Mouse (Mus musculus) kidney, adult 8-10 months (tissue): ENCODE results near the gene Rfx8.
"Not testable (repeated sequence)": the region's sequence is repeated elsewhere in the genome, so short reads cannot be mapped to it uniquely, and the experiment has no call there.

ENCODE experiments used
- DNase-seq, 2 experiments: peaks; one replicate each; pipeline ENCODE4 v3.0.0; 2022

The Rfx8 gene

DNA sequence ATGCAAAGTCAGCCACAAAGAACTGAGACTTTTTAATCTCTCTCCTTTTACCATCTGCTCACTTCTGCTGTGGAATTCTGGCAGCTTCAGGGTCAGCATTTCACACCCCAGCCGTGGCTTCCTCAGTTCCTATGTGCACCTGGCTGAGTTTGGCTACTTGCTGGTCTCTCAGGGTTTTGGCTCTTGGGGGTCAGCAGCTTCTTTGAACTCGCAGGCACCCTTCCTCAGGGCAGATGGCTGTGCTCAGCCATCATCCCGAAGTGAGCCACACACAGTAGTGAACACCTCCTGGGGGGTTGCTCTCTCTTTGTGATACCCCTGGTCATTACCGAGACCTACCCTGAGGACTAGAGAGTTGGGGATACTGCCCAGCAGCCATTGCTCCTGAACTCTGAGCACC lies 29.7 kb downstream of the Rfx8 start:
- DNase-seq = no peak

DNA sequence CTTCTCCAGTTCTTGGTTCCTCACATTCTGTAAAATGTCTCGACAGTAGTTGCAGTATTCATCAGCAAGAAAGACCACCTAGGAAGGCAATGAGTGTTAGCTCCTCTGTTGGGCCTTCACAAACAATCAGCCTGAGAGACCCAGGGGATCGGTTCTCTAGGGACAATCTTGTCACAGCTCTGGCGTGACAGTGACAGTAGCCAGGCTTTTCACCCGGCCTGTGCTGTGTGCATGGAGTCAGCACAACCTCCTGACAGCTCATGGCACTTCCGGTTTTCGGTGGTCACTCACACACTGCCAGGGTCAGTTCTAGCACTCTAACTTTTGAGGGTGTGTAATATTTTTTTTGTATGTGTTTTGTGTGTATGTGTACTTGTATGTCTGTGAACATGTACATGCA lies 32.2 kb downstream of the Rfx8 start:
- DNase-seq = no peak

DNA sequence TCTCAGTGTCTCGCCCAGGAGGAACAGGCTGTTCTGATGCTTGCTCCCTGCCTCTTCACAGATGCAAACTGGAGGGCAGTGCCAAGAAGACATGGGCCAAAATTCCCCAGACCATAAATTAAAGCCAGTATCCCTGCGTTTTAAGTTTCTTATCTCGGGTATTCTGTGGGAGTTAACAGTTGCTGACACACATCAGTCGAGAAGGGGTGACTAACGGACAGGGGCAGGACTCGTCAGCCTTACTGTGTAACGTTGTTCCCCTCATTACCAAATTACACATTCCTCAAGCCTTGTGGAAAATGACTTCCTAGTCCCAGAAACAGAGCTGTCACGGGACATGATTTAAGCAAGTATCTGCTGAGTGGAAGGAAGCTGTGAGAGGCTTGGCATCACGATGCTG lies 33.5 kb downstream of the Rfx8 start:
- no peak for DNase-seq

DNA sequence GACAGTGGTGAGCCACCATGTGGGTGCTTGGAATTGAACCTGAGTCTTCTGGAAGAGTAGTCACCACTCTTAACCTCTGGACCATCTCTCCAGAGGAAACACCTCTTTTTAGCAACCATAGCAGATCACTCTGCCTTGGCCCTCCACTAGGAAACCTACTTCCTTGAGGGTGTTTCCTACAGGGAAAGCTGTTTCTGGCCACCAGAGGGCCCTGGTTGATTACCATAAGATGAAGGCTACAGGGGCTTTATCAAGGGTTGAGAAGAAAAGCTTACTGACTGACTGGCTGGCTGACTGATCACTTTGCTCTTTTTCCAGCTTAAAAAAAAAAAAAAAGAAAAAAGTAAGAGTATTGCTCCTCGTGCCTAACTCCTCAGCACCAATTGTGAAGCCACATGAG lies 35.0 kb downstream of the Rfx8 start:
- DNase-seq = peak; percentile 63 to 84

DNA sequence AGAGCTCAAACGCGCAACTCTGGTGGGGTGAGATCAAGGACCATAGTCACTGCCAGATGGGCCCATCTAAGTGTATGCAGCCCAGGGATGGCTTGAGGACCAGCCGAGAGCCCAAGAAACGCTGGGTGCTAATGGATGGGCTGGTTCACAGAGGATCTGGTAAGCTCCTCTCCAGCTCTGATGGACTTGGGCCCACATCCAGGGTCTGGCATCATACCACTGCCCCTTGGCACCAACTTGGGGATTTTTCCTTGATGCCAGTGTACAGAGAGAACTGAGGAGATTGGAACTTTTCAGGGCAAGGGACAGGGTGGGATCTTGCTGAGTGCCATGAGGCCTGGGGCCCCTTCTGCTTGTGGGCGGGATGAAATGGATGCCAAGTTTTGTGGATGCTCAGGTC lies 39.2 kb downstream of the Rfx8 start:
- no peak for DNase-seq

DNA sequence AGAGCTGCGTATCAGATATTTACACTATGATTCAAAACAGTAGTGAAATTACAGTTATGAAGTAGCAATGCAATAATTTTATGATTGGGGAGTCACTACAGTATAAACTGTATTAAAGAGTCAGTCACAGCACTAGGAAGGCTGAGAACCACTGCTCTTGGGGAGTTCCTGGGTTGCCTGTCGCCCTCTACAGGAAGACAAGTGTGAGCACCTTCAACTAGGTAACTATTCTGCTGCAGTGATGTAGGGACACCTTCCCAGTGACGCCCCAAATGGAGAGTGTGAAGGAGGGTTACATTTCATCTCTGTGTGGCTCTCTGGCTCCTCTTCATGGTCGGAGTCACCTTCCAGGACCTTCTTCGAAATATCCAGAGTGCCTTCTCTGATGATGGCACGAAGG lies 40.3 kb downstream of the Rfx8 start:
- no peak for DNase-seq

DNA sequence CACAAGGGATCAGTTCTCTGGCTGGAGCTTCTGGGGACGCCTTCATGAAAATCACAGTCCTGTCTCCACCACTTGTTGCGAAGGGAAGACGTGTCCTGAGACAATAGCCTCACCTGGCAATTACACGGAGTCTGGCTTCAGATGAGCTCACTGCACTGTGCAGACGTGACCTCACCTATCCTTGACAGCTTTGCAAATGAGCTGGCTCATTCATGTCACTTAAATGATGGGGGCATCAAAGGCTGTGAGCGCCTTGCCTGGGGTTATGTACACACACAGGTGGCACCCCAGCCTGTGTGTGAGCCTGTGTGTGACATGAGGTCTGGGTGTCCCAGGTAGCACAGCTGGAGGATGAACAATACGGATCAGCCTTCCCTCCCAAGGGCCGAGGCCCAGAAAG lies 41.9 kb downstream of the Rfx8 start:
- no peak for DNase-seq

DNA sequence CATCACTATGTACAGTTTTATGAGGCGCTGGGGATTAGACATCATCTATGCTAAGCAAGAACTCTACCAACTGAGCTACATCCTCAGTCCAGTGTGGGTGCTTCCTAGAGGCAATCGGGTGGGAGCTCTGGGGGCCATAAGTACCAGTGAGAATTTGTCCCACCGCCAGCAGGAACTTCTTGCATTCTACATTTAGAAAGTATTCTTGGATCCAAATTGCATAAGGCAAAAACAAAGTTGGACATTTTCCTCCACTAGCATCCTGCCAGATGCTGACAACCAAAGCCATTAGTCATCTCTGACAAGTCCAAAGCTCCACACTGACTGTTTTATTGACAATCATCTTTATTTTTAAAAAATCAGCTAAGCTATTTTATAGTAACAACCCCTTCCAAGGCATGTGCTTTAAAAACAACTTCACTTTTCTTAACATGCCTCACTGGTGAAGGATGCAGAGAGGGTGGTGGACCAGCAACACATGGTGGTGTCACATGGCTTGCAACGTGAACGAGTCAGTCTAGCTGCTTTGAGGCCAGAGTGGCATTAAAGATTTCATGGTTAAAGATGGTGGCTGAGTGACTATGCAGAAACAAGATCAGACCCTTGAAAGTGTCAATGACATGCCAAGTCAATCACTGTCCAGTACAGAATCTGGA lies 44.4 kb downstream of the Rfx8 start:
- no peak for DNase-seq

DNA sequence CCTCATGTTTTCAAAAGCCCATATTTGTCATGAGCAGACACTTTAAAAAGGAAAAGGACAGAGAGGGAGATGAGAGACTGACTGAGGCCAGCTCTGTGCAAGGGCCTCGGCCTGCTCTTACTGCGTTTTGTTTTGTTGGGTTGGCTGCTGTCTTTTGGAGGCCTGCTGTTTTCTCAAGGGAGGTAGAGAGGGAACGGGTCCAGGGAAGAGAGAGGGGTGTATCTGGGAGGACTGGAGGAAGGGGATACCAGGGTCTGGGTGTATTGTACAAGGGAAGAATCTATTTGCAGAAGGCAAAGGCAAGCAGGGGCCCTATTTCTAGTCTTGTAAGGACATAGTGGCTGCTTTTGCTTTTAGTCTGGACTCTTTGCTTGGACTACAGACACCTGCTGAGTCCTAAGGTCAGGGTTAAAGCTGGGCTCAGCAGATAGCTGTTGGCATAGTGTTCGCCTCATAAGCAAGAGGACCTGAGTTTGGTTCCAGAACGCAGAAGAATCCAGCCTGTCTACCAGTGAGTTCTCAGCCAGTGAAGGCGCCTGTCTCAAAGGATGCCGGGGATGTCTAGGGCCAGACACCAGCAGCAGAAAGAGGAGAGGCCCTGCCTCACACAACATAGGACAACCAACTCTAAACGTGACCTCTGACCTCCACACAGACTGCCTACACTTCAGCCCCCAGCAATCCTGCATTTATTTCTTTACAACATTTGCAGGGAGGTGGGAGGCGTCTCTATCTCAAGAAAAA lies 48.3 kb downstream of the Rfx8 start:
- no peak for DNase-seq

DNA sequence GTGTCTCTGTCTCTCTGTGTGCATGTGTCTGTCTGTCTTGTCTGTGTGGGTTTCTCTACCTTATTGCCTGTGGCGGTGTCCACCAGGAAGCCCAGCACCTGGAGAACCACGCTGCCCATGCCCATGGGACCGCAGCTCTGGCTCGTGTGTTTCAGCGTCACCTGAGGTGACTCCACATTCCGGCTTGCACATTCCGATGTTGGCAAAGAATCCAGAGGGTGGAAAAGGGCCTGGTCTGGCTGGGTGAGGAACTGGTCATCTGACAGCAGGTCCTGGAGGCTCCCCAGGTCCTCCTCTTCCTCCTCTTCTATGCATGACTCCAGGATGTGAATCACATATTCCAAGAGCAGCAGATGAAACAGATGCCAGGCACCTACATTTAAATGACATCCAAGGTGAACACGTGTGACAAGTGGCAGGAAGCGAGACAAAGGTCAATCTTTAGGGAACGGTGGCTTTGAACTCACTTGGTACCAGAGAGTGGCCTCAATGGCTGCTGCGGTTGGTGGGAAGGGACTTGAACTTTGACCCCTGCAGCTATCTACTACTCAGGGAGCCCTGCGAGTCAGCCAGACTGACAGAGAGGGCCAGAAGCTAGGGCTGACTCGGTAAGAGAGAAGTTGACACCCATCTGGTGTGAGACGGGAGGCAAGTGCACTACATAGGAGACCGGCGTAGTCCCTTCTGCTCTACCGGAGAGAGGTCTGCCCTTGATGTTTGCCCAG lies 50.4 kb downstream of the Rfx8 start:
- DNase-seq = no peak

DNA sequence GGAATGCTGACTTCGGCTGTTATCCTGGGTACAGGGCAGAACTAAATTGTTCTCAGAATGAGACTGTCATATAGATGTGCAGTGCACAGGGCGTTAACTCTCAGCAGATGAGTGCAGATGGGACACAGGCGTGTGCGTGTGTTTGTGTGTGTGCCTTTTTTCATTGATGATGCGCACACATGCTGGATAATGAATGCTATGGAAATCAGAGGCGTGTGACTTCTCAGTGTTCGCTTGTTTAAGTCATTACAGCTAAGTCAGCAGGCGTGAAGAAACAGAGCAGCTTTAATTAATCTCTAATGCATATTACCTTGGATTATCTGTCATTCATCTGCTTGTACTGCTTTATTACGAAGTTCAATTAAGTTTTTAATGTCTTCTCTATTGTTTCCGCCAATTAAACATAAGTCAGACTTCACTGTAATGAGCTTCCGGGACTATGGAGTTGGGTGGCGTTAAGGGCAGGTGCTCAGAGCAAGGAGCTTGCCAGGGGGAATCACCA lies 54.0 kb downstream of the Rfx8 start:
- DNase-seq = no peak

DNA sequence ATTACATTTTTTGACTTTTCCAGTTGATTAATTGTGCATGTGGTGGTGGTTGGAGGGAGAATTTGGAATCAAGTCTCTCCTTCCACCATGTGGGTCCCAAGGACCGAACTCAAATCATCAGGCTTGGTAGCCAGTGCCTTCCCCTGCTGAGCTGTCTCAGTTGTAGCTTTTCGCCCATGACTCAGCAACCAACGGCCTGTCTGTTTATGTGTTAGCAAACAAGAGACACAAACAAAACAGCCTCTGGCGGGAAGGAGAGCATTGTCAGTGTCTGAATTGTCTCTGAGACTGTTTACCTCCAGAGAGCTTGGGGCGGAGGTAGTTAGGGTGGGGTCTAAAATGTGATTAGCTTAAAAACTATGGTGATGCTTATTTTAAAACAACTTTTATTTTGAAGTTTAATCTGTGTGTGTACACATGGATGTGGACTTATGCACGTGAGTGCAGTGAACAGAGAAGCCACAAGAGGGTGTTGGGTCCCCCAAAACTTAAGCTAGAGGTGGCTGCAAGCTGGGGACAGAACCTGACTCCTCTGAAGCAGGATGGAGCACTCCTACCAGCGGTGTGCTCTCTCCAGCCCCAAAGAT lies 56.7 kb downstream of the Rfx8 start:
- DNase-seq = no peak

DNA sequence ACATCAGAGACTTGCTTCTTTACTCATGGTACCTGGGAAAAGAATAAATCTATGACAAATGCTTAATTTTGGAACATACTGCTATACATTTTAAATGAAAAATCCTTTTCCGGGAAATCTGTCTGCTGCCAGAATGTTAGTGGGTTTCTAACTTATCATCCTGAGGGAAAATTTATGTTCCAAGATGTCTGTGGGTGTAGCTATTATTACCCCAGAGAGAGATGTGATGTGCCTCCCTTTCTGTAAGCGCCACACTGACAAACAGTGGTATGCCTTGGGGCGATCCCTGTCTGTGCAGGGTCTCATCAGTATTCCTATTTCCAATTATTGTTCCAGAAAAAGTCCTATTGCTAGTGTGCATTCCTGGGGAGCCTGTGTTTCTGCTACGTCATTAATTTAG lies 57.7 kb downstream of the Rfx8 start:
- DNase-seq = no peak

DNA sequence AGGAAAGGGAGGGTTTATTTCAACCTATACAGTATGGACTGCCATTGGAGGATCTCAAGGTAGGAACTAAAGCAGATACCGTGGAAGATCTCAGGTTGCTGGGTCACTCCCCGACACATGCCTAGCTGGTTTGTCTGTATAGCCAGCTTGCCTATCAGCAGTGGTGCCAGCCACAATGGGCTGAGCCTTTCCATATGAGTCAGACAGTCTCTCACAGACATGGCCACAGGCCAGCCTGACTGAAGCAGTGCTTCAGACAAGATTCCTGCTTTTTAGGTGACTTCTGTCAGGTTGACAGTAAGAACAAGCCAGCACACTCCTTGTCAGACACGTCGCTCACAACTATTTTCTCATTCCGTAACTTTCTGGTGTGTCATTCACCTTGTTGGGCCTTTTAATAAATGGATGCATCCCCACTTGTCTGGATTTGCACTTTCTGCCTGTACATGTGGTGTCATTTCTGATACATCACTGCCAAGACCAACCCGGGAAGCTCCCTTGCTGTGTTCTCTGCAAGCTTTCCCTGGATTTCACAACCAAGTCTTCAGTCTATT lies 63.7 kb downstream of the Rfx8 start:
- DNase-seq = no peak

DNA sequence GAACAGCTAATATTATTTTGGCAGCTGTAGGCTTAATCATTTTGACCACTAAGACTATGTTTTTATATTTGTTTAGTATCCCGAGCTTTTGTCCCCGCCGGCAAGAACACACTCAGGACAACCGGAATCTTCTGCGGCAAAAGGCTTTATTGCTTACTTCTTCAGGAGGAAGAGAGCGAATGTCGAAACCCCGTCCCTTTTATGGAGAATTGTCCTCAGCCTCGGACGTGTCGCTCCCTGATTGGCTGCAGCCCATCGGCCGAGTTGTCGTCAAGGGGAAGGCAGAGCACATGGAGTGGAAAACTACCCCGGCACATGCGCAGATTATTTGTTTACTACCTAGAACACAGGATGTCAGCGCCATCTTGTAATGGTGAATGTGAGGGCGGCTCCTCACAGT lies 65.9 kb downstream of the Rfx8 start:
- DNase-seq = not testable (repeated sequence)

DNA sequence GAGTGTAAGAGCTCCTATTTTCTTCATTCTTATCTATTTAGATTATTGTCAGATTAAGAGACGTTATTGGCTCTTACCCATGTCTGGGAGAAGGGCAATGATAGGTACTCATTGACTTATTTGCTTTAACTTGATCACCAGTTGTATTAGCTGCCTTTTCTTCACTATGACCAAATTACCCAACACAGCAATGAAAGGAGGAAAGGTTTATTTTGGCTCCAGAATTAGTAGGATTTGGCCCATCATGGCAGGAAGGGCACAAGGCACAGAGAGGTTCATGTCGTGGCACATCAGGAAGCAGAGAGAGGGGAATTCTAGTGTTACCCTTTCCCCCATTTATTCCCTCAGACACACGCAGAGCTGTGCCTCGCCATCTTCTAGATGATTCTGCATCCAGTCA lies 67.8 kb downstream of the Rfx8 start:
- no peak for DNase-seq

DNA sequence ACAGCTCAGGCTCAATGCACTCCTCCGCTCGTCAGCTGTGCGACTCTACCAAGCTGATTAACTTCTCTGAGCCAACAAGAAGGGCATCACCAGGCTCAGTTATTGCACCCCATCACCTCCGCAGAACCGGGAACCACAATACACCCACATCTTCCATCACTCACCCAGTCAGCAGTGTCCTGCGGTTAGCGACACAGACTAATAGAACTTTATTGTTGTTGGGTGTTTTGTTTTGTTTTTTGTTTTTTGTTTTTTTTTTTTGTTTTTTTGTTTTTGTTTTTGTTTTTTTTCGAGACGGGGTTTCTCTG lies 69.6 kb downstream of the Rfx8 start, which contains the start of gene Creg2:
Gene Creg2 (minus strand): TSS at position 234 of the 308 bp plus-strand sequence.
- DNase-seq = no peak

DNA sequence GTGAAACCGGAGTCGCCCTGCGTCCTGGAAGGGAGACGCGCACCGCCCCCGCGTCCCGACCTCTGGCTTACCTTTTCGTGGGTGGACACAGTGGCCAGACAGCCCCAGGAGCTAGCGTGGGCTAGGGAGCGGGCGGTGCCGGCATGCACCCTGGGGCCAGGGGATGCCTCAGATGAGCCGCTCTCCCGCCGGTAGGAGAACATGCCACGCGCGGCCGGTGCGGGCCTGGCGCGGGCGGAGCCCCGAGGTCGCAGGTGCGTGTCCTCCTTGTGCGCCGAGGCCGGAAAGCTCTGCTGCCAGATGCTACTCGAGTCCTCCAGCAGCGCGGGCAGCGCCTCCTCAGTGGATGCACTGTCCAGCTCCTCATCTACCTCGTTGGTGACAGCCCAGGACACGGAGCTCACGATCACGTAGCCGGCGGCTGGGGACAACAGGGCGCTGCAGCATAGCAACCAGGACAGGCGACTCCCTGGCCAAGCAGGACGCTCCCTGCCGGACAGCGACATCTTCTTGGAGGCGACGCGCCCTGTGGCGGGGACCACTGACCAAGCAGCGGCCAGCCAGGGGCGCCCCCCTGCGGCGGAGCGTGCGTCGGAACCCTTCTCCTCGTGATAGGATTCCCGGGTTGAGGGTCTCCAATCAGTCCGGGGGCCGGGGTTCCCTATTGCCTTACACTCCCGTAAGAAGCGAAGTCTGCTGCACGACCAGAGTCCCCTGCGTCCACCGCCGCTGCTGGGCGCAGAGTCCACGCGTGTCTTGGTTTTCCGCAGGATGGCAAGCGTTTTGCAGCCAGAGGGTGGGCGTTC lies 70.2 kb downstream of the Rfx8 start:
- DNase-seq = peak; percentile 6 to 37

DNA sequence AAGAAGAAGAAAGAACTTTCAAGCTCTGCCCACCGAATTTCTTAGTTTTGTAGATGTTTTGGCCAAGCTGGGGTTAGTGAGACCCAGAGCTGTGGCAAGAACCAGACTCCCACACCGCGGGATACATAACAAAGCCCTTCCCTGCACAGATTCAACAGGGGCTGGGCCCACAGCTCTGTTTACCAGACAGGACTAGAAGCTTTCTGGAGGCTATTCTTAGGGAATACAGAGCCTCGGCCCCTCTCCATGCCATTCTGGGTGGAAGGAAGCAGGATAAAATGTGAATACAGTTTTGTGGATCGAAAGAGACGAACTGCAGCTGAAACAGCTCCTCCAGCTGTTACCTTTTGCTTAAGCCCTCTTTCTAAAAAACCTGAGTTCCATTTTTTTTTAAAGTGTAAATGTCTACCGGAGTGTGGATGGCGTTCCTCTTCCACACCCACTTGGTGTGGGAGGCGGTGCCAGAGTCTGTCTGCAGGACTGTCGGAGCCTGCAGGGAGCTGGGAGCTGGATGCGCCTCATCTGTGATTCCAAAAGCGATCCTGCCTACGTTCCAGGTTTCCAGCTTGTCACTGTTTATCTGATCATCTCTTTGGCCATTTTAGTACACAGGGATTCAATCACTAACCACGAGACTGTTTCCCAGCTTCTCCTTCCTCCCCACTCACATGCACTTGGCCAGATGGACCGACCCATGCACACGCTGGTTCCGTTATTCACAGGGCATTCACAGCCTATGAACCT lies 70.9 kb downstream of the Rfx8 start:
- DNase-seq = no peak

DNA sequence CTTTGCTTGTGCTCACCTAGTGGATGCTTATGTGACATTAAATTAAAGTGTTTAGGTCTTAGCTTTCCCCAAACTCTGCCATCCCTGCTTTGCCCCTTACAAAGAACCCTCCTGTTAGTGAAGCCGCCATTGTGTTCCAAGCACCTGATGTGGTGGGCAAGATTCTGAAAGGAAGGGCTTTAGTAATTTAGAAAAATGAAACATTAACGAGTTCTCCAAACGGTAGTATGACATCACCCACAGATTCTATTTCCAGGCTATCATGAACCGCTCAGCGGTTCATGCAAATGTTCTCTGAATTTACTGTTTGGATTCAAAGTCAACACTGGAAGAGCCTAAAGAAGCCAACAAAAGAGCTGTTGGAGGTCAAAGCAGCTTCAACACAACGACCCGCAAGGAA lies 72.2 kb downstream of the Rfx8 start:
- DNase-seq = no peak

DNA sequence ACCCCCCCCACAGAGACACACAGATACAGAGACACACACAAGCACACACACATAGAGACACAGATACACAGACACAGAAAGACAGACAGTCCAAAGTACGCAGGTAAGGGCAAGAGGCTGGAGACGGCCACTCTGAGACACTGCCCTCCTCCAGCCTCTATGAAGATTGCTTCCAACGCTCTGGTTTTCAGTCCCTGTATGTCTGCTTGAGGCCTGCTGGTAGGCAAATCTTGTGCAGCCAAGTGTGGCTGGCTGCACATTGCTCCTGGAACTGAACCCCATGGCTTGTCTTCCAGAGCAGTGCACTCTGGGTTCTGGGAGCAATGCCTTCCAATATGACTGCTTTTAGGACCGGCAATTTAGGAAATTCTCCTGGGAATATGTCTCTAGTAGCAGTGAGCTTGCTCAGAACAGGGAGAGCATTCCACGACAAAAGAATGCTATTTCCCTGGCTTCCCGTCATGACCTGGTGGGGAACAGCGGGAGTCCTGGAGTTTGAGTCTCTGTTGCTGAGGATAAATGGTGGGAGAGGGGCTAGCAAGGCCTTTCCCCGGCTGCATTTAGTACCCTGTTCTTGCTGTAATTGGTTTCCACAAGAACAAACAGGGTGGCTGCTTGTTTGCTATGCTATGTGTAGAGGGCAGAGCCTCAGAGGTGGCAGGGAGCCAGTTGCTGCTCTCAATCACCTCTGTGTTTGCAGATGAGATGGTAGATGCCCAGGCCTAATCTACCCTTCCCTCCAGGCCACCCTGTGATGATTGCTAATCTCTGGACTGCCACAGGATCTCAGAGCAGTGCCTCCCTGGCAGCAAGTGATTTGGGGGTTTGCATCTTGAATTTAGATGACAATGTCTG lies 74.7 kb downstream of the Rfx8 start:
- peak; percentile 7 to 20 for DNase-seq
